Mouse (Mus musculus): ENCODE measurements around the gene Lce1m.

GRCm38 (mm10) chr3:92991926-92992325 lies 26.9 kb downstream of the Lce1m start, which contains the start of gene Lce3f:
- TF ChIP-seq POLR2A (IDR thresholded peaks at IDR 0.05; ENCODE audit: low read depth, low read length) (no peak), CTCF (IDR thresholded peaks at IDR 0.05; ENCODE audit: extremely low read depth, insufficient read length, insufficient replicate concordance, low read depth, low read length) (no peak)
